Mouse (Mus musculus) heart, postnatal 36 days (tissue): ENCODE data around the gene Gpt2. TPM values are rescaled to one million over a fixed set of nuclear protein-coding genes. Genes with fewer than 3 reads are reported as not detected.

Experiments used
- DNase-seq, 2 experiments: peaks; one replicate each; pipeline ENCODE4 v3.0.0; 2021 to 2022
- intact Hi-C: fragments of 180-260 bp; cut with DNase I; formaldehyde crosslinking; loops from one replicate; pipeline ENCODE4 v1.15.1; 2025
- total RNA-seq, 2 experiments: library from RNA; stranded (reverse); gene quantifications; 2 replicates each; pipeline ENCODE4 v1.2.3; 2021

The Gpt2 gene
- total RNA-seq, 2 experiments from 2014 or later, result 37.8 to 41.5 TPM

GRCm38 (mm10) chr8:85570466-85570865 lies 78.1 kb downstream of the Gpt2 start:
- DNase-seq, result no peak
- intact Hi-C loops, result no loop called here

GRCm38 (mm10) chr8:85573972-85574496 lies 81.7 kb downstream of the Gpt2 start:
- DNase-seq, result no peak
- intact Hi-C loops, result no loop called here

Other genes starting within 250 kb of the Gpt2 start
- 1 to 10 TPM; 5.8 to 8.2 TPM for gene Orc6, start 192.9 kb upstream of the Gpt2 start, total RNA-seq
- 10 to 100 TPM; 70.7 to 71.1 TPM for gene Vps35, start 192.8 kb upstream of the Gpt2 start, total RNA-seq
- gene Mylk3, start 106.2 kb upstream of the Gpt2 start, total RNA-seq, result 100 to 1,000 TPM; 418 to 460 TPM
- gene 4921524J17Rik, start 59.7 kb upstream of the Gpt2 start, total RNA-seq, result 10 to 100 TPM; 19.7 to 20.9 TPM
- gene Dnaja2, start 62.8 kb downstream of the Gpt2 start, total RNA-seq, result 100 to 1,000 TPM; 256 to 272 TPM
- gene Neto2, start 208.3 kb downstream of the Gpt2 start, total RNA-seq, result 1 to 10 TPM; 1.2 to 1.3 TPM